Mouse (Mus musculus): Measurements from ENCODE around the gene Tbc1d1.

DNA sequence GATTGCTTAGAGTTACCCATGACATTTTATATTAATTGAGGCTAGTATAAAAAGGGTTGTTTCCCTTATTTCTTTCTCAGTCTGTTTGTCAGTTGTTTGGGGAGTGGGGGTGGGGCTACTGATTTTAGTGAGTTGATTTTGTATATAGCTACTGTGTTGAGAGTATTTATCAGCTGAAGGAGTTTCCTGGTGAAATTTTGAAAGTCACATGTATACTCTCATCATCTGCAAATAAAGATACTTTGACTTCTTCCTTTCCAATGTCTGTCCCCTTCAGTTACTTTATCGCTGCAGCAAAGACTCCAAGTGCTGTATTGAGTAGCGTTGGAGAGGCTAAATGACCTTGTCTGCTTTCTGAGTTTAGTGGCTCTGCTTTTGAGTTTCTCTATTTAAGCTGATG, 151.2 kb downstream of the Tbc1d1 start:
- TF ChIP-seq ZKSCAN1 (IDR thresholded peaks at IDR 0.05; ENCODE audit: borderline replicate concordance, low read depth, low read length) = no peak
- TF ChIP-seq ZMIZ1 (IDR thresholded peaks at IDR 0.05; ENCODE audit: low read depth, low read length) = no peak
- TF ChIP-seq SIN3A (IDR thresholded peaks at IDR 0.05; ENCODE audit: low read length) = no peak
- TF ChIP-seq ZNF384 (IDR thresholded peaks at IDR 0.05; ENCODE audit: low read depth, low read length) = no peak
- TF ChIP-seq POLR2A (IDR thresholded peaks at IDR 0.05; ENCODE audit: low read depth, low read length) = no peak
- TF ChIP-seq JUND (conservative IDR thresholded peaks at IDR 0.05; ENCODE audit: low read depth, low read length) = no peak
- no peak for TF ChIP-seq ETS1 (conservative IDR thresholded peaks at IDR 0.05; ENCODE audit: low read depth, low read length)
- TF ChIP-seq HCFC1 (IDR thresholded peaks at IDR 0.05; ENCODE audit: low read depth, low read length) = no peak
- no peak for TF ChIP-seq EP300 (IDR thresholded peaks at IDR 0.05; ENCODE audit: low read length)
